Mouse (Mus musculus) spleen, postnatal 4 days (tissue): ENCODE data around the gene Hebp1.

Experiments used
- DNase-seq, 2 experiments: peaks; one replicate each; pipeline ENCODE4 v3.0.0; 2022; ENCODE audit warnings: low spot score in 2 of 2

The Hebp1 gene

DNA sequence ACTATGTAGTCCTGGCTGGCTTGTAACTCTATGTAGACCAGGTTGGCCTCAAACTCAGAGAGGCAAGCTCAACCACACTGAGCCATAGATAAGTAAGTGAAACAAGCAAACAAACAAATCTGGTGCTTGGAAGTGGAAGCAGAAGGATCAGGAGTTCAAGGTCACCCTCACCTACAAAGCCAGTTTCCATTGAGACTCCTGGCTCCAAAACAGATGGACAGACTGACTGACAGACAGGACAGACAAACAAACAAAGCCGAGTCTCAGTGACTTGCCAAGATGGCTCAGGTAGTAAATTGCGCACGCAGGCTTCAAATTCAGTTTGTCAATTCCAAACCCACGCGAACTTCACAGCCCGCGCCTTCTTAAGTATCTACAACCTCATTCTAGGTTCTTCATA, 376 bp downstream of the Hebp1 start:
- no peak for DNase-seq

DNA sequence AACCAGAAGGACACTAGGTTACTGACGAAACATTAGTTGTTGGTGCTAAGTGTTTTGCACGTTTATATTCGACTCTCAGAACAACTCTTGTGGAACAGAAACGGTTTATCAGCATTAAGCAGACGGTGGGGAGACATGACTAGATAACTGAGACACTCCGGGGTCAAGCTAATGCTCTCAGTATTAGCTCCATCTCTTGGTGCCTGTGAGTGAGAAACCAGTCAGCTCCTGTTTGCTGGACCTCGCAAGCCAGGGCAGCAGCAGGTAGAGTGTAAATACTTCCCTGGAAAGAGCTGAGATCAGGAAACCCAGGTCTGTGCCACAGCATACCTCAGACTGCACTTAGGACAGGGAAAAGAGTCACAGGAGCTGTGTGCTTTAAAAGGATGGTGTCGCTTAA, 1.1 kb downstream of the Hebp1 start:
- peak; percentile 57 to 75 for DNase-seq

DNA sequence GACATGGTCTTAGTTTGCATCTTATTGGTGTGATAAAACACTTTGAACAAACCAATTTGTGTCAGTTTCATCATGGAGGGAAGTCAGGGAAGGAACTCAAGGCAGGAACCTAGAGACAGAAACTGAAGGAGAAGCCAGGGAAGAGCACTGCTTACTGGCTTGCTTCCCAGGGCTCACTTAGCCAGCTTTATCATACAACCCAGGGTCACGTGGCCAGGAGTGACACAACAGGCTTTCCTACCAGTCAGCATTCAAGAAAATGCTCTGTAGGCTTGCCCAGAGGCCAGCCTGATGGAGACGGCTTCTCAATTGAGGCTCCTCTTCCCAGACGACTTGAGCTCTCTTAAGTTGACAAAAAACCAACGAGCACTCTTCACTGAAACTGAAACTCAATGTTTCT, 2.9 kb downstream of the Hebp1 start:
- DNase-seq, result no peak

DNA sequence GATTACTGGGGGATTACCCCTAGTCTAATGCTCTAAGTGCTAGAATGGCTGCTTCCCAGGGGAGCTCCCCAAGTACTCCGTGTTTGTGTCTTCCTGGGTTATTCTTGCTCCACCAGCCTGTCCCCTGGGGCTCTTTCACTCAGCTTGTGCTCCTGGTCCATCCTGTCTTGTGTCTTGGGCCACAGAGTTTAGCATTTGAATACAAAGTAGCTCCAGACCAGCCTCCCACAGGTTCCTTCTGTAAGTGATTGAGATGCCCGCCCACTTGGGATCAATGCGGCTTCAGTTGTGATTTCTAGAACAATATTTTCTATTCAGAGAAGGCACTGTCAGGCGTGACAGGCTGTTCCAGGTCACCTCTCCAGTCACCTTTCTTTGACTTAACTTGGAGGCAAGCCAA, 4.1 kb downstream of the Hebp1 start:
- no peak for DNase-seq

GRCm38 (mm10) chr6:135192993-135193392, 4.8 kb downstream of the Hebp1 start:
- DNase-seq, result no peak

DNA sequence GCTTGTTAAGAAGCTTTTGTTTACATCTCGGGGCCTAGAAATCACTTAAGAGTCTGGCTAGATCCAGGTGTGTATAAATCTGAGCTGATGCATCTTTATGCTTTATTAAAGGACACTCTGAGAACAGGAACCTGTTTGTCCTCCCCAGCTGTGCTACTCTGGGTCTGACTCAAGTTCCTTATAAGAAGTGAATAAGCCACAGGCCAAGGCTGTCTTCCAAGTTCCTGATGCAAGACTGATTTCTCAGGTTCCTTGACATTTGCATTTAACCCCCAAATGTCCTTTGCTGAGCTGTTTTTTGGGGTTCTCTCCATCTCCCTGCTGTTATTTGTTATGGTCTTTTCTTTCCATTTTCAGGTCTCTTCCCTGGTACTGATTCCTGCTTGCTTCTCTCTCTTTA, 5.9 kb downstream of the Hebp1 start:
- no peak for DNase-seq

DNA sequence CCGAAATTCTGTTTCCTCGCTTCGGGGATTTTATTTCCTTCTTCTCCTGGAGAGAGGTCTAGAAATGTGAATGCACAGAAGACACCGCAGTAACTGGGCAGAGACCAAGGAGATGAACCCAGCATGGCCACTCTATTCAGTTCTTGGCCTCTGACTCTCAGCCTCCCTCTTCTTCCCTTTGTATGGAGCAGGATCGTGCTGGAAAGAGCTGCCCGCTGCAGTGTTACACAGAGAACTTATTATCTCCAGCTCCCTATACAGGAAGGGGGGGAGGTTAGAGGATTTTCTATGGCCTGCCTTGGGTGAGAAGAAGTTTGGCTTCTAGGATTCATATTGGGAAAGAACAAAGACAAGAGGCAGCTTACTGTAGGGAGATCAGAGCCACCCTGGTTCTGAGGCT, 7.7 kb downstream of the Hebp1 start:
- no peak for DNase-seq

- no peak for DNase-seq
These were observed 9.2 kb downstream of the Hebp1 start for GRCm38 (mm10) chr6:135188629-135189028.

DNA sequence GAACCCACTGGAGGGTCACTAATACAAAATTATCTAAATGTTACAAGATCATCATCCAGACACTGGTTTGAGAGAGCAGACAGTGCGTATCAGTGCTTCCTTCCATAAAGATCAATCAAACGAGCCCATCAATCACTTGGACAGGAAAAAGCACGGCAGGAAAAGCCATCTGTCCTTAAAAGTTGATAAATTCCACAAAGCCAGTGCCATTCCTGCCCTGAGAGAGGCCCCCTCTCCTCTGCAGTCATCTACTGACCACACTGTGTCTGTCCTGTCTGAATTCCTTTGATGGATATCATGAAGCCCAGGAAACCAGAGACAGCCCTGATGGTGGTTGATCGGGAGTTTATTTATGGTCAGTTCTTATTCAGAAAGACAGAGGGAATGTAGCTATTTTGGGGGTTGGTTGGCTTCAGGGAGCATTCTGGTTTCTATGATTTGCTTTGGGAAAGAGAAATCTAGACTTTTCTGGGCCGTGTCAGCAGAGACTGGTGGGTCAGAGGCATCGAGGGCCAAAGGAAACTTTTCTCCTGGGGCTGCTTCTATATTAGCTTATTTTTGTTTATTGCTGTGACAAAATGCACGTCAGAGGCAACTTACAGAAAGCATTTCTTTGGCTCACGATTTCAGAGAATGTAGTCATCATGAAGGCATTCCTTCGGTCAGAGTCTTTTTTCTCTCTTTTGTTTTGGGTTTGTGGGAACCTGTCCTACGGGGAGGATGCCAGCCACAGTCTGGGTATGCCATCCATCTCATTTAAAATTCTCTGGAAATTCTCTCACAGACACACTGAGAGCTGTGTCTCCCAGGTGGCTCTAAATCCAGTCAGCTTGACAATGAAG, 10.5 kb downstream of the Hebp1 start:
- no peak for DNase-seq

DNA sequence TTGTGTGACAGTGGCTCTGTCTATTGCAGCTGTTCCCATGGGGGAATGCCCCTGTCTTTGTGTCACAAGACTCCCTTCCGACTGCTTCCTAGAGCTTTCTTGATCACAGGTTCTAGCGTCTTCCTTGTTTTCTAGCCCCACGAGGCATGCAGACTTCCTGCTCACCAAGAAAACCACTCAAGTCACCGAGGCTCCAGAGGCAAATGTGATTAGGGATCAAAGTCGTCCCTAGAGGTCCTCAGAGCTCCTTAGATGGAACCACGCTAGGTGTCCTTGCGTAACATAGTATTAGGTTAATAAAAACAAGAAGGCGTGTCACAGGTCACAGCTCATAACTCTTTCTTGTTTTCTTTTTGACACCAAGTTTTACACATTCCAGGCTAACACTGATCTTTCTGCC, 13.9 kb downstream of the Hebp1 start:
- no peak for DNase-seq

- peak; percentile 56 to 79 for DNase-seq
These were observed 14.9 kb downstream of the Hebp1 start for GRCm38 (mm10) chr6:135182925-135183324.

DNA sequence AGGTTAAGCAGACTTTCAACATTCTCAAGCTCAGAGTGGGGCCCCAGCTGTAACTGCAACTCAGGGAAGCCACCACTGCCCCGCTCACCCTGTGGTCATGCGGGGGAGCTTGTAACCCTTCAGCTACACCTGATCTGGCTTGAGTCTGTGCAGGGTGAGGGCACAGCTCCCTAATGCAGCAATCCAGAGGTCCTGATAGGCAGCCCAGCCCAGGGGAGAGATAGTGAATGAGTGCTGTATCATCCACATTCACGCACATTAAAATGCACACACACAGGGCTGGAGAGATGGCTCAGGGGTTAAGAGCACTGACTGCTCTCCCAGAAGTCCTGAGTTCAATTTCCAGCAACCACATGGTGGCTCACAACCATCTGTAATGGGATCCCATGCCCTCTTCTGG, 19.2 kb downstream of the Hebp1 start:
- no peak for DNase-seq

DNA sequence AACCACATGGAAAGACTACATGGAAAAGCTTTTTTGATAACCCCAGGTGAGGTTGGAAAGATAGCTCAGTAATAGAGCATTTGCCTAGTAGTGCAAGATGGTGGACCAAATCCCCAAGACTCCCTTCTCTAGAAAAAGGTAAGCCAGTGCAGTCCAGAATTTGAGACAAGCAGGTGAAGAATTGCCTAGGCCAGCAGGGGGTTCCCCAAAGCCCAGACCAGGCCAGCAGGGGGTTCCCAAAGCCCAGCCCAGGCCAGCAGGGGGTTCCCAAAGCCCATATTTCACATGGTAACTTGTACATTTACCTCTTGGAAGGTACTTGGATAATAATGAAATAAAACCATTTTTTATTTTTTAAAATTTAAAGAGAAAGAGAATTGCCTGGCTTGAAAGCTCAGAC, 20.6 kb downstream of the Hebp1 start:
- no peak for DNase-seq

DNA sequence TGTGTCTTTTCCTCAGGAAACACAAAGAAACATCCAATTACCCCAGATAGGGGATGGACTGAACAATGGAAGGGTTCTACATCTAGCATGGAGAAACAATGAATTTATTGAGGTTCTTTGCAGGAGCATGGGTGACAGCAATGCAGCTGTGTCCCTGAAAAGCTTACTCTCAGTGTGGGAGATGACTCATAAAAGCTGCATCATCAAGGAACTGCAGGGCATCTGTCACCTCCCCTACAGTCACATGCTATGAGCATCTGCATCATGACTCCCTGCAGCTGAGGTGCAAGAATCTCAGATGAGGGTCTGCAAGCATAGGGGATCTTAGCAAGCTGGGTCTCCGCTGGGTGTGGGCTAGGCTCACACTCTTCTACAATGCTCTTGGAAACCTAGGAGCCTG, 22.8 kb downstream of the Hebp1 start:
- no peak for DNase-seq

- no peak for DNase-seq
These were observed 26.1 kb downstream of the Hebp1 start for GRCm38 (mm10) chr6:135171736-135172135.

GRCm38 (mm10) chr6:135169246-135169645, 28.6 kb downstream of the Hebp1 start:
- DNase-seq, result no peak

GRCm38 (mm10) chr6:135168471-135168870, 29.4 kb downstream of the Hebp1 start:
- DNase-seq, result no peak

- DNase-seq, result peak; percentile 95 to 96
These were observed 30.2 kb downstream of the Hebp1 start for GRCm38 (mm10) chr6:135167380-135168311.

DNA sequence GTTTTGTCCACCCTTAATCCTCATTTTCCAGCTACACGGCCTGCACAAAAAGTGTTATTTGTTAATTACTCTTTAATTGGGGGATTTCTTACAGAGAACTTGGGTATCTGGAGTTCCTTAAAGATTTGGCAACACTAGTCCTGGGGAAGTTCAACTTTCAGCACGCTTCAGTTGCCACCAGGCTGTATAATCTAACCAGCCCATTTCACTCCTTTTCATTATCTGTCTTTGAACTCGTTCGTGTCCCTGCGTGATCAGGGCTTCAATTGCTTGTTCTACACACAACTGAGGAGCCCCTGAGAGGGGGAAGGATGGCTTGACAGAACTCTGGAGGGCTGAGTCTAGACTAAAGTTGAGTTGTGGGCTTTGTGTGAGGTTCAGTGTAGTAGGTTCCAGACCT, 31.1 kb downstream of the Hebp1 start:
- peak in 1 of 2 experiments; percentile 35 for DNase-seq

DNA sequence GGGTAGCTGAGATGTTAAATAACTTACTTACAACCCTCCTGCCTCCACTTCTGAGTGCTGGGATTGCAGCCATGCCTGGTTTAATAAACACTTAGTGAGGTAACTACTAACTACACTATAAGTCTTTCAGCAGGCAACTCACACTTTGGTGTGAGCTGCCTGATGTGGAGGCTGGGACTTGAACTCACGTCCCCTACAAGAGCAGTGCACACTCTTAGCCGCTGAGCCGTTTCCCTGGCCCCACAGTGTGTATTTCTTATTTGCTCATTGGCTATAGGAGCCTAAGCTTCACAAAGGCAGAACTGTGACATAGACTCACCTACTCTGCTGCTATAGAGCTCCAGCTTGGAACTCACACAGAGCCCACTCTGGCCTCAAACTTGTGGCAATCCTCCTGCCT, 31.6 kb downstream of the Hebp1 start:
- no peak for DNase-seq

DNA sequence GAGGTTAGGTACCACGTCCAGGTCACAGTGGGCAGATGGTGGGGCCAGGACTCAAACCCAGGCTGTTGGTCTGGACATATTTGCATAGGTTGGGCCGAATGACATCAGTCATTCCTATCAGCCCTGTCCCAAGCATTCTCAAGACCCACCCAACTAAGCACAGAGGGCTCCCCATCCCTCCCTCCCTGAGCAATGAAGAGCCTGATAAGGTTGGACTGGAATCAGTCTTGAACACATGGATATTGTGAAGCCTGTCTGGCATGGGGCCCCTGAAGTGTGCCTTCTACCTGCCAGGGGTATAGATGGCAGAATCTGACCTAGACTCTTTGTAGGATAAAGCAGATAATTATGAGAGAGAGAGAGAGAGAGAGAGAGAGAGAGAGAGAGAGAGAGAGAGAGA, 32.1 kb downstream of the Hebp1 start:
- DNase-seq, result peak in 1 of 2 experiments; percentile 65

DNA sequence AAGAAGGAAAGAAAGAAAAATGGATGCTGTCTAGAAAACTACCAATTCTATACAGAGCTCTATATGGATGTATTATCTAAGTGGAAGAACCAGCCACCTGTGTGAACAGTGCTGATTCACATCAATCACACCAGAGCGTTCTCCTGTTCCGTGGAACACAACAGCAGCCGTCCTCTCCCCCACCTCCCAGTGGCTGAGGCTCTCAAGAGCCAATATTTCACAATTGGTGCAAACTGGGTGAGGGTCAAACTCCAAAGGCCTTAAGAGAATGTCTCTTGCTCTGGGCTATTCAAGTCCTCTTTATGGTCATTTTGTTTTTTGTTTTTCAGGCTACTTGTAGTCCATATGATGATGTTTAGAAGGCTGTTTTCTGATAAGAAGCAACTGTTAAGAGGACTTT, 32.6 kb downstream of the Hebp1 start:
- DNase-seq, result no peak

GRCm38 (mm10) chr6:135162861-135163260, 35.0 kb downstream of the Hebp1 start:
- no peak for DNase-seq
